In genomic region chr5:110727850-110728249, GRCm38 (mm10) we compare ENCODE assay signal across 31 mouse cellular contexts. TPM values are rescaled to one million over a fixed set of nuclear protein-coding genes. Genes with fewer than 3 reads are reported as not detected.
A peak's percentile ranks its signal among the peaks of the same experiment; 100 is the strongest.
DNase-seq lines count a peak whose midpoint lies in the region; ATAC-seq lines count a peak whose summit lies in the region.
"Had no signal": no experiment of that assay in that cellular context is flagged by ENCODE, and none has a peak within 500 bp of the region (broad histone marks: within the 10 kb centered on the region; RNA-seq: fewer than 3 reads in every experiment).

No protein-coding gene starts in this region.

- H3K27me3 ChIP-seq in embryonic facial prominence, embryonic 13.5 days = no peaks in the 10 kb centered on the region
- H3K27me3 ChIP-seq in embryonic facial prominence, embryonic 10.5 days (replicated peaks; ENCODE audit: low read depth, poor library complexity, severe bottlenecking) = no peaks in the 10 kb centered on the region
- no peaks in the 10 kb centered on the region for H3K27me3 ChIP-seq in embryonic facial prominence, embryonic 15.5 days
- H3K27me3 ChIP-seq: CH12.LX; forebrain, embryonic 15.5 days; hindbrain, embryonic 13.5 days; lung, embryonic 15.5 days; megakaryocyte, embryonic 14.5 days; midbrain, embryonic 12.5 days; neural tube, embryonic 12.5 days; stomach, embryonic 15.5 days had no signal

- H3K36me3 ChIP-seq in embryonic facial prominence, embryonic 13.5 days = peaks cover 82% of the 10 kb centered on the region
- peaks cover 98% of the 10 kb centered on the region for H3K36me3 ChIP-seq in embryonic facial prominence, embryonic 10.5 days (replicated peaks)
- peaks cover 68% of the 10 kb centered on the region for H3K36me3 ChIP-seq in embryonic facial prominence, embryonic 15.5 days

- peak overlapping the region; percentile 48; the same call in 1 of the 2 replicates for H3K27ac ChIP-seq in embryonic facial prominence, embryonic 13.5 days
- H3K27ac ChIP-seq in embryonic facial prominence, embryonic 10.5 days (replicated peaks) = no peak overlapping the region
- H3K27ac ChIP-seq in embryonic facial prominence, embryonic 15.5 days (replicated peaks) = peak overlapping the region; percentile 48; the same call in 1 of the 2 replicates
- H3K27ac ChIP-seq: forebrain, embryonic 15.5 days; hindbrain, embryonic 13.5 days; kidney, postnatal 0 days; liver, embryonic 14.5 days; lung, embryonic 15.5 days; midbrain, embryonic 12.5 days; neural tube, embryonic 12.5 days; stomach, embryonic 15.5 days had no signal

- intact Hi-C loops in left cerebral cortex, postnatal 14 days (cut with DNase I) = no loop called here

- H3K9me3 ChIP-seq in embryonic facial prominence, embryonic 13.5 days = no peaks in the 10 kb centered on the region
- no peaks in the 10 kb centered on the region for H3K9me3 ChIP-seq in embryonic facial prominence, embryonic 10.5 days
- no peaks in the 10 kb centered on the region for H3K9me3 ChIP-seq in embryonic facial prominence, embryonic 15.5 days (replicated peaks)
- H3K9me3 ChIP-seq: forebrain, embryonic 15.5 days; hindbrain, embryonic 13.5 days; lung, embryonic 15.5 days; megakaryocyte, embryonic 14.5 days; midbrain, embryonic 12.5 days; neural tube, embryonic 12.5 days; stomach, embryonic 15.5 days had no signal

- no peak overlapping the region for H3K9ac ChIP-seq in embryonic facial prominence, embryonic 13.5 days
- no peak overlapping the region for H3K9ac ChIP-seq in embryonic facial prominence, embryonic 15.5 days
- H3K9ac ChIP-seq: forebrain, embryonic 15.5 days; hindbrain, embryonic 13.5 days; liver, embryonic 14.5 days; lung, embryonic 15.5 days; midbrain, embryonic 12.5 days; neural tube, embryonic 12.5 days; stomach, embryonic 15.5 days had no signal

- H3K4me1 ChIP-seq in embryonic facial prominence, embryonic 13.5 days = no peaks in the 10 kb centered on the region
- no peaks in the 10 kb centered on the region for H3K4me1 ChIP-seq in embryonic facial prominence, embryonic 10.5 days
- no peaks in the 10 kb centered on the region for H3K4me1 ChIP-seq in embryonic facial prominence, embryonic 15.5 days
- H3K4me1 ChIP-seq: forebrain, embryonic 15.5 days; hindbrain, embryonic 13.5 days; lung, embryonic 15.5 days; megakaryocyte, embryonic 14.5 days; midbrain, embryonic 12.5 days; neural tube, embryonic 12.5 days; stomach, embryonic 15.5 days had no signal

- 47% methylated on average over 1 of the region's 1 CpGs for WGBS in embryonic facial prominence, embryonic 13.5 days
- WGBS in embryonic facial prominence, embryonic 10.5 days = 94% methylated on average over 1 of the region's 1 CpGs
- 49% methylated on average over 1 of the region's 1 CpGs for WGBS in embryonic facial prominence, embryonic 15.5 days

- H3K4me2 ChIP-seq in embryonic facial prominence, embryonic 13.5 days = no peak overlapping the region
- H3K4me2 ChIP-seq in embryonic facial prominence, embryonic 15.5 days (replicated peaks) = no peak overlapping the region
- H3K4me2 ChIP-seq: forebrain, embryonic 15.5 days; heart, embryonic 11.5 days; hindbrain, embryonic 13.5 days; lung, embryonic 15.5 days; midbrain, embryonic 12.5 days; neural tube, embryonic 12.5 days; stomach, embryonic 15.5 days had no signal

- H3K4me3 ChIP-seq in embryonic facial prominence, embryonic 13.5 days = no peak overlapping the region
- H3K4me3 ChIP-seq in embryonic facial prominence, embryonic 10.5 days = no peak overlapping the region
- no peak overlapping the region for H3K4me3 ChIP-seq in embryonic facial prominence, embryonic 15.5 days (replicated peaks)
- H3K4me3 ChIP-seq: forebrain, embryonic 15.5 days; hindbrain, embryonic 13.5 days; lung, embryonic 15.5 days; megakaryocyte, embryonic 14.5 days; midbrain, embryonic 12.5 days; myocyte; neural tube, embryonic 12.5 days; stomach, embryonic 15.5 days had no signal

- ATAC-seq in embryonic facial prominence, embryonic 13.5 days (ENCODE audit: insufficient number of reproducible peaks, insufficient read depth, low FRiP score, low TSS enrichment, low read depth) = no peak
- ATAC-seq in embryonic facial prominence, embryonic 15.5 days (ENCODE audit: insufficient number of reproducible peaks, low FRiP score, low TSS enrichment, low read depth) = no peak
- ATAC-seq: activated CD4-positive, CD25-positive, alpha-beta regulatory T cell, adult 4 months; forebrain, embryonic 15.5 days; intestine, embryonic 16.5 days had no signal

- no peak for DNase-seq in embryonic facial prominence, embryonic 10.5 days (ENCODE audit: low spot score)
- peak; percentile 40 for DNase-seq in lung, postnatal 10 days
- DNase-seq in skeletal muscle tissue, adult 2 months (ENCODE audit: low read depth, low spot score) = peak; percentile 17
- no peak for DNase-seq in adrenal gland, adult (ENCODE audit: inconsistent age in 2 of 2, low spot score in 1 of 2)
- DNase-seq in left cerebral cortex, postnatal 14 days (ENCODE audit: low spot score in 2 of 2) = no peak
- DNase-seq: adrenal gland, postnatal 14 days; cerebellum, adult 18-20 months; cerebellum, postnatal 10 days; gastrocnemius, postnatal 25 days; heart, adult 18-20 months; heart, postnatal 4 days; kidney, adult 8-10 months; layer of hippocampus, adult 9-11 months; liver; right cerebral cortex, adult 18-20 months had no signal

RNA-seq across cellular contexts. Expression of gene Ep400, which starts 42.7 kb away (rescaled TPM):
- polyA plus RNA-seq in embryonic facial prominence, embryonic 13.5 days (2015; fragmentation: Nextera tagmentation; extraction: Ambion mirVana) = 41.4 and 49.8 TPM in 2 replicates
- polyA plus RNA-seq in embryonic facial prominence, embryonic 10.5 days (2016; fragmentation: Nextera tagmentation; extraction: Ambion mirVana) = 57.1 and 67.5 TPM in 2 replicates
- polyA plus RNA-seq in embryonic facial prominence, embryonic 15.5 days (2015; fragmentation: Nextera tagmentation; extraction: Ambion mirVana) = 46.2 and 51.6 TPM in 2 replicates
- 10 to 100 TPM; 84.8 to 89.3 TPM for total RNA-seq in left cerebral cortex, postnatal 14 days (2021)

RNA-seq across cellular contexts. Expression of gene Pus1, which starts 52.6 kb away (rescaled TPM):
- polyA plus RNA-seq in embryonic facial prominence, embryonic 13.5 days (2015; fragmentation: Nextera tagmentation; extraction: Ambion mirVana) = 32.4 and 34.4 TPM in 2 replicates
- 42.2 and 46.0 TPM in 2 replicates for polyA plus RNA-seq in embryonic facial prominence, embryonic 10.5 days (2016; fragmentation: Nextera tagmentation; extraction: Ambion mirVana)
- polyA plus RNA-seq in embryonic facial prominence, embryonic 15.5 days (2015; fragmentation: Nextera tagmentation; extraction: Ambion mirVana) = 35.1 and 35.9 TPM in 2 replicates
- total RNA-seq in left cerebral cortex, postnatal 14 days (2021) = 10 to 100 TPM; 18.3 to 21.2 TPM

Comparison
In these comparisons a context has a peak if more than half of its experiments do, and no peak if none do; other contexts are left out.
1. DNase-seq: peak in lung, postnatal 10 days (single experiment) and skeletal muscle tissue, adult 2 months (single experiment); none in embryonic facial prominence, embryonic 10.5 days (single experiment), adrenal gland, adult (0 of 2) and left cerebral cortex, postnatal 14 days (0 of 2).